Mouse (Mus musculus) heart, postnatal 10 days (tissue): ENCODE measurements around the gene Olfr824. TPM values are rescaled to one million over a fixed set of nuclear protein-coding genes. Genes with fewer than 3 reads are reported as not detected.
"Not testable (repeated sequence)": the region's sequence is repeated elsewhere in the genome, so short reads cannot be mapped to it uniquely, and the experiment has no call there.

Source experiments
- DNase-seq, 2 experiments: peaks; one replicate each; pipeline ENCODE4 v3.0.0; 2021
- intact Hi-C: fragments of 180-260 bp; cut with DNase I; formaldehyde crosslinking; loops from one replicate; pipeline ENCODE4 v1.15.1; 2025
- total RNA-seq, 2 experiments: library from RNA; stranded (reverse); gene quantifications; 2 replicates each; pipeline ENCODE4 v1.2.3; 2021

Olfr824 gene
- total RNA-seq = not detected

- intact Hi-C loops, DNase-seq: not testable (repeated sequence)
Observed at GRCm38 (mm10) chr10:130129900-130130299, at the start of gene Olfr824. Gene Olfr824, minus strand, starts transcription at chr10:130130000.

GRCm38 (mm10) chr10:130166666-130167065 is 36.9 kb upstream of the Olfr824 start, which contains the start of gene Olfr825:
Gene Olfr825, minus strand, starts transcription at chr10:130166766.
- no peak for DNase-seq
- intact Hi-C loops = no loop called here

- no peak for DNase-seq
- intact Hi-C loops = no loop called here
Observed at GRCm38 (mm10) chr10:130165196-130165595, 35.4 kb upstream of the Olfr824 start.

- DNase-seq = no peak
Observed at GRCm38 (mm10) chr10:130144121-130144520, 14.3 kb upstream of the Olfr824 start.

GRCm38 (mm10) chr10:130142481-130142880 is 12.7 kb upstream of the Olfr824 start:
- DNase-seq, intact Hi-C loops: not testable (repeated sequence)

More at GRCm38 (mm10) chr10:130144121-130144520, 14.3 kb upstream of the Olfr824 start:
- intact Hi-C loops = no loop called here

GRCm38 (mm10) chr10:130134811-130135210 is 5.0 kb upstream of the Olfr824 start:
- intact Hi-C loops = no loop called here
- no peak for DNase-seq

GRCm38 (mm10) chr10:130116045-130116444 is 13.8 kb downstream of the Olfr824 start:
- DNase-seq, intact Hi-C loops: not testable (repeated sequence)

- intact Hi-C loops, DNase-seq: not testable (repeated sequence)
Observed at GRCm38 (mm10) chr10:130115283-130115682, 14.5 kb downstream of the Olfr824 start, which contains the start of gene Olfr823. Gene Olfr823, minus strand, starts transcription at chr10:130115383.

GRCm38 (mm10) chr10:130096104-130096503 is 33.7 kb downstream of the Olfr824 start:
- intact Hi-C loops = loop anchor here (10.0 kb wide), 1 partner anchor 551 kb away; no protein-coding TSS in a partner anchor
- DNase-seq = no peak

- intact Hi-C loops = loop anchor here (5.0 to 10.0 kb wide), 2 partner anchors 548 to 1066 kb away; no protein-coding TSS in a partner anchor
- DNase-seq = peak; percentile 25 to 55
Observed at GRCm38 (mm10) chr10:130092838-130093440, 36.9 kb downstream of the Olfr824 start.

Other genes with a start within 250 kb of the Olfr824 start
- gene Olfr815, start 224.1 kb downstream of the Olfr824 start, total RNA-seq = not detected
- gene Olfr816, start 214.4 kb downstream of the Olfr824 start, total RNA-seq = not detected
- not detected for gene Olfr818, start 180.9 kb downstream of the Olfr824 start, total RNA-seq
- not detected for gene Olfr819, start 162.7 kb downstream of the Olfr824 start, total RNA-seq
- not detected for gene Olfr247, start 153.9 kb downstream of the Olfr824 start, total RNA-seq
- not detected for gene Gm10310, start 144.9 kb downstream of the Olfr824 start, total RNA-seq
- gene Olfr820, start 117.4 kb downstream of the Olfr824 start, total RNA-seq = not detected
- not detected for gene Olfr821, start 99.7 kb downstream of the Olfr824 start, total RNA-seq
- not detected for gene Olfr822, start 58.8 kb downstream of the Olfr824 start, total RNA-seq
- not detected for gene Olfr823, start 14.6 kb downstream of the Olfr824 start, total RNA-seq
- not detected for gene Olfr825, start 36.8 kb upstream of the Olfr824 start, total RNA-seq
- gene Olfr826, start 54.2 kb upstream of the Olfr824 start, total RNA-seq = not detected
- not detected for gene Olfr827, start 84.4 kb upstream of the Olfr824 start, total RNA-seq
- gene Neurod4, start 150.2 kb upstream of the Olfr824 start, total RNA-seq = not detected
- under 1 TPM; 0.40 to 0.72 TPM for gene Tespa1, start 192.9 kb upstream of the Olfr824 start, total RNA-seq